14 mouse cellular contexts compared by ENCODE assay signal in the genomic region with DNA sequence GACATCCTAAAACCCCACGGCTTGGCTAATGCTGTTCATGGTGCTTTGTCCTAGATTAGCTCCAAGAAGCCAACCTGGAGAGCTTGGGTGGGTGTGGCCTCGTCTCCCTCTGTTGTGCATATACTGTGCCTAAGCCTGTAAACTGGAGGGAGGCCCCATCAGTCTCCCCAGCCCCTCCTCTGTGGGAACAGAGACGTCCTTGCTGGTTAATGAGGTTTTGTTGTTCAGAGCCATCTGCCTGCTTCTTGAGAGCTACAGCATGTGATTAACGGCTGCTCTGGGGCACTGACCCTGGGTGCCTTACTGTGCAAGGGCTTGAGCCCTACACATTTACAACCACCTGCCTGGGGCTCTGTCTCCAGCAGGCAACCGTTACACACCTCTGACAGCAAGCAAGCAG.
DNase-seq lines count a peak whose midpoint lies in the region; ATAC-seq and TF ChIP-seq lines count a peak whose summit lies in the region.
"Had no signal": no experiment of that assay in that cellular context is flagged by ENCODE, and none has a peak within 500 bp of the region (broad histone marks: within the 10 kb centered on the region; RNA-seq: fewer than 3 reads in every experiment).

No protein-coding gene starts in this region.

- H3K27me3 ChIP-seq in midbrain, embryonic 11.5 days (ENCODE audit: control insufficient read depth, insufficient read depth, low read length), result no peaks in the 10 kb centered on the region
- no peaks in the 10 kb centered on the region for H3K27me3 ChIP-seq in midbrain, postnatal 0 days (ENCODE audit: insufficient read depth, low read length)
- no peaks in the 10 kb centered on the region for H3K27me3 ChIP-seq in forebrain, embryonic 11.5 days (ENCODE audit: control insufficient read depth, insufficient read depth, low read length)
- H3K27me3 ChIP-seq in intestine, embryonic 14.5 days (replicated peaks; ENCODE audit: control insufficient read depth, insufficient read depth, low read length), result no peaks in the 10 kb centered on the region
- H3K27me3 ChIP-seq in heart, embryonic 10.5 days (ENCODE audit: insufficient read depth, poor library complexity, severe bottlenecking), result peaks cover 38% of the 10 kb centered on the region
- H3K27me3 ChIP-seq: CH12.LX had no signal

- ATAC-seq in midbrain, embryonic 11.5 days (ENCODE audit: low FRiP score), result peak; percentile 74
- no peak for ATAC-seq in midbrain, postnatal 0 days (ENCODE audit: low FRiP score)
- peak; percentile 83 for ATAC-seq in forebrain, embryonic 11.5 days (replicated peaks; ENCODE audit: low FRiP score)
- peak; percentile 55; the same call in 1 of the 2 replicates for ATAC-seq in intestine, embryonic 14.5 days (replicated peaks; ENCODE audit: low FRiP score, low TSS enrichment, low read depth)
- ATAC-seq: activated CD4-positive, CD25-positive, alpha-beta regulatory T cell, adult 4 months had no signal

- TF ChIP-seq CTCF in midbrain, postnatal 0 days (IDR thresholded peaks at IDR 0.05), result no peak

- DNase-seq in midbrain, embryonic 11.5 days (ENCODE audit: low spot score, missing footprints), result no peak
- no peak for DNase-seq in midbrain, postnatal 0 days (ENCODE audit: low spot score)
- peak; percentile 69 for DNase-seq in forebrain, embryonic 11.5 days (ENCODE audit: low spot score)
- no peak for DNase-seq in intestine, embryonic 14.5 days (ENCODE audit: low spot score)
- DNase-seq in retina, postnatal 1 day, result peak; percentile 97
- no peak for DNase-seq in heart, embryonic 10.5 days (ENCODE audit: low spot score)
- DNase-seq in gastrocnemius, postnatal 4 days (ENCODE audit: low spot score in 2 of 2), result no peak
- no peak for DNase-seq in cerebellum, adult 8-10 months
- DNase-seq: kidney, postnatal 10 days had no signal

- H3K9ac ChIP-seq in midbrain, embryonic 11.5 days (ENCODE audit: low read length), result no peak overlapping the region
- H3K9ac ChIP-seq in midbrain, postnatal 0 days (replicated peaks; ENCODE audit: low read length, poor library complexity, severe bottlenecking), result no peak overlapping the region
- no peak overlapping the region for H3K9ac ChIP-seq in forebrain, embryonic 11.5 days (ENCODE audit: low read length)
- H3K9ac ChIP-seq in intestine, embryonic 14.5 days (ENCODE audit: low read length), result no peak overlapping the region
- H3K9ac ChIP-seq: heart, embryonic 15.5 days; liver, embryonic 14.5 days had no signal

- H3K4me2 ChIP-seq in midbrain, embryonic 11.5 days, result no peak overlapping the region
- H3K4me2 ChIP-seq in midbrain, postnatal 0 days (ENCODE audit: low read depth, low read length, poor library complexity, severe bottlenecking), result no peak overlapping the region
- H3K4me2 ChIP-seq in forebrain, embryonic 11.5 days (ENCODE audit: low read depth, low read length, severe bottlenecking), result no peak overlapping the region
- H3K4me2 ChIP-seq in intestine, embryonic 14.5 days (ENCODE audit: low read length), result no peak overlapping the region
- H3K4me2 ChIP-seq: heart, embryonic 15.5 days had no signal

- peaks cover 18% of the 10 kb centered on the region for H3K4me1 ChIP-seq in midbrain, embryonic 11.5 days (ENCODE audit: control insufficient read depth, insufficient read depth, low read length)
- peaks cover 2% of the 10 kb centered on the region; the same call in 1 of the 2 replicates for H3K4me1 ChIP-seq in midbrain, postnatal 0 days (ENCODE audit: insufficient read depth, low read length)
- H3K4me1 ChIP-seq in forebrain, embryonic 11.5 days (replicated peaks; ENCODE audit: control insufficient read depth, insufficient read depth, low read length), result peaks cover 13% of the 10 kb centered on the region; the same call in 1 of the 2 replicates
- no peaks in the 10 kb centered on the region; the same call in 1 of the 2 replicates for H3K4me1 ChIP-seq in intestine, embryonic 14.5 days (replicated peaks; ENCODE audit: control insufficient read depth, insufficient read depth, low read length)
- H3K4me1 ChIP-seq in heart, embryonic 10.5 days, result no peaks in the 10 kb centered on the region; the same call in 1 of the 2 replicates
- H3K4me1 ChIP-seq: heart, embryonic 15.5 days; megakaryocyte, embryonic 14.5 days had no signal

- H3K4me3 ChIP-seq in midbrain, embryonic 11.5 days (ENCODE audit: low read depth, low read length), result no peak overlapping the region
- H3K4me3 ChIP-seq in midbrain, postnatal 0 days (ENCODE audit: low read depth, low read length), result no peak overlapping the region
- H3K4me3 ChIP-seq in forebrain, embryonic 11.5 days (ENCODE audit: low read depth, low read length), result no peak overlapping the region
- no peak overlapping the region for H3K4me3 ChIP-seq in intestine, embryonic 14.5 days (ENCODE audit: low read depth, low read length)
- no peak overlapping the region for H3K4me3 ChIP-seq in heart, embryonic 10.5 days
- H3K4me3 ChIP-seq: heart, embryonic 15.5 days; megakaryocyte, embryonic 14.5 days had no signal

- whole genome bisulfite sequencing in midbrain, embryonic 11.5 days, result 8% methylated on average over 5 of the region's 5 CpGs
- WGBS in midbrain, postnatal 0 days, result 5% methylated on average over 5 of the region's 5 CpGs
- WGBS in forebrain, embryonic 11.5 days, result 7% methylated on average over 5 of the region's 5 CpGs
- WGBS in intestine, embryonic 14.5 days, result 11% methylated on average over 5 of the region's 5 CpGs
- WGBS in heart, embryonic 10.5 days, result 27% methylated on average over 5 of the region's 5 CpGs

- no peaks in the 10 kb centered on the region for H3K9me3 ChIP-seq in midbrain, embryonic 11.5 days (ENCODE audit: control insufficient read depth, low read length)
- no peaks in the 10 kb centered on the region for H3K9me3 ChIP-seq in midbrain, postnatal 0 days (ENCODE audit: low read length)
- no peaks in the 10 kb centered on the region for H3K9me3 ChIP-seq in forebrain, embryonic 11.5 days (ENCODE audit: control insufficient read depth, low read length)
- H3K9me3 ChIP-seq in intestine, embryonic 14.5 days (ENCODE audit: control insufficient read depth, low read length), result no peaks in the 10 kb centered on the region
- H3K9me3 ChIP-seq in heart, embryonic 10.5 days, result no peaks in the 10 kb centered on the region
- H3K9me3 ChIP-seq: heart, embryonic 15.5 days had no signal

- H3K36me3 ChIP-seq in midbrain, embryonic 11.5 days (ENCODE audit: control insufficient read depth, insufficient read depth, low read length), result no peaks in the 10 kb centered on the region
- H3K36me3 ChIP-seq in midbrain, postnatal 0 days (ENCODE audit: insufficient read depth, low read length), result no peaks in the 10 kb centered on the region
- H3K36me3 ChIP-seq in forebrain, embryonic 11.5 days (ENCODE audit: control insufficient read depth, insufficient read depth, low read length), result no peaks in the 10 kb centered on the region
- H3K36me3 ChIP-seq in intestine, embryonic 14.5 days (ENCODE audit: control insufficient read depth, insufficient read depth, low read length), result no peaks in the 10 kb centered on the region
- no peaks in the 10 kb centered on the region for H3K36me3 ChIP-seq in heart, embryonic 10.5 days
- H3K36me3 ChIP-seq: heart, embryonic 15.5 days had no signal

- H3K27ac ChIP-seq in midbrain, embryonic 11.5 days (ENCODE audit: low read depth, low read length), result no peak overlapping the region
- H3K27ac ChIP-seq in midbrain, postnatal 0 days (ENCODE audit: low read depth, low read length), result no peak overlapping the region
- peak overlapping the region; percentile 51 for H3K27ac ChIP-seq in forebrain, embryonic 11.5 days (ENCODE audit: low read depth, low read length)
- H3K27ac ChIP-seq in intestine, embryonic 14.5 days (ENCODE audit: low read depth), result no peak overlapping the region
- no peak overlapping the region for H3K27ac ChIP-seq in heart, embryonic 10.5 days
- H3K27ac ChIP-seq: heart, embryonic 15.5 days; liver, embryonic 14.5 days had no signal

Comparison
In these comparisons a context has a peak if more than half of its experiments do, and no peak if none do; other contexts are left out.
1. DNase-seq: peak in forebrain, embryonic 11.5 days (single experiment) and retina, postnatal 1 day (single experiment); none in midbrain, embryonic 11.5 days (single experiment), midbrain, postnatal 0 days (single experiment), intestine, embryonic 14.5 days (single experiment), heart, embryonic 10.5 days (single experiment), gastrocnemius, postnatal 4 days (0 of 2) and cerebellum, adult 8-10 months (single experiment).